Mouse (Mus musculus) monocyte, adult 5-6 weeks (primary cell): ENCODE measurements around the gene N4bp2l1. TPM values are rescaled to one million over a fixed set of nuclear protein-coding genes. Genes with fewer than 3 reads are reported as not detected.
A peak's percentile ranks its signal among the peaks of the same experiment; 100 is the strongest.

Source experiments
- ATAC-seq: fragments of 153-309, 156-312 bp; replicated peaks from 2 replicates; pipeline ENCODE4 v1.8.0; 2017; ENCODE audit warnings: mild to moderate bottlenecking; ENCODE audit not compliant: low TSS enrichment, insufficient number of reproducible peaks, severe bottlenecking, poor library complexity, low FRiP score
- total RNA-seq: library from RNA; stranded (forward); fragments of 200-1000, 200-491, 200-594 nt; gene quantifications from 3 replicates; pipeline ENCODE4 v1.2.3, GENCODE M21; 2017

N4bp2l1 gene
- total RNA-seq, 1 experiment from 2014 or later: 157 TPM

DNA sequence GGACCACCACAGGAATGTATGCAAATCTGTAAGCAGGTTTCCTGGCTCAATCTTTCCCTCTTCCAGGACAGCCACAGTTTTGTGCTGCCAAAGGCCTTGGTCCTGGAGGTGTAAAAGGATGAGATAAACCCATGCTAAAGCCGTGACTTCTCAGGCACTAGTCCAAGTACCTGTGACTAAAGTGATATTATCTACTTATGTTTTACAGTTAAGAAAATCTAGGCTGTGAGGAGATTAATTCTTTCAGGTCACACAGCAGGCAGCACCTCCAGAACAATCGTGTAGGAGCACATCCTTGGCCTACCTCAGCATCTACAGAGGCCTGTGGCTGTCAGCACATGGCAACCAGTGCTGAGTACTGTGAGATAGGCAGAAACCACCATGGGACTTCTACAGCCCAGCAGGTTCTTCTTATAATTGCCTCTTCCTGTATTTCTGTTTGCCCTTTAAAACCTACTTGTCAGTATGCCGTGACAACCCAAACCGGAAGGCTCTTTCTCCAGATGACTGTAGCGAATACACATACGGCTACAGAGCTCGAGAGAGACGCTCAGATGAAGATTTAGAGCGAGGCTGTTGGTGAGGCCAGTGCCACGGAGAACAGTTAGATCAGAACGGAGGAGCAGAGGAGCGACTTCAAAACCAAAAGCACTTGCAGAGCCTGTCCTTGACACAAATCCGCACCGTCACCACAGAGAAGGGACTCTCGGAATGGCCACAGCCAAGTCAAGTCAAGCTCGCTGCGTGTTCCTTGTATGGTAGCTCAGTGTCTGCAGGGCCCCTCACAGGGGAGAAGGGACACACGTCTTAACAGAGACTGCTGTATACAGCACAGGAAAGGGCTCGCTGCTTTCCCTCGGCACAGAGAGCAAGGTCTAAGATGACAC lies 3.8 kb upstream of the N4bp2l1 start:
- ATAC-seq: peak; percentile 47; the same call in 1 of the 2 replicates

- ATAC-seq: no peak
Observed at GRCm38 (mm10) chr5:150599301-150600294, 2.6 kb upstream of the N4bp2l1 start.

- ATAC-seq: no peak
Observed at GRCm38 (mm10) chr5:150598202-150599119, 1.5 kb upstream of the N4bp2l1 start.

GRCm38 (mm10) chr5:150595366-150596016 lies 1.5 kb downstream of the N4bp2l1 start:
- peak; percentile 73 for ATAC-seq

DNA sequence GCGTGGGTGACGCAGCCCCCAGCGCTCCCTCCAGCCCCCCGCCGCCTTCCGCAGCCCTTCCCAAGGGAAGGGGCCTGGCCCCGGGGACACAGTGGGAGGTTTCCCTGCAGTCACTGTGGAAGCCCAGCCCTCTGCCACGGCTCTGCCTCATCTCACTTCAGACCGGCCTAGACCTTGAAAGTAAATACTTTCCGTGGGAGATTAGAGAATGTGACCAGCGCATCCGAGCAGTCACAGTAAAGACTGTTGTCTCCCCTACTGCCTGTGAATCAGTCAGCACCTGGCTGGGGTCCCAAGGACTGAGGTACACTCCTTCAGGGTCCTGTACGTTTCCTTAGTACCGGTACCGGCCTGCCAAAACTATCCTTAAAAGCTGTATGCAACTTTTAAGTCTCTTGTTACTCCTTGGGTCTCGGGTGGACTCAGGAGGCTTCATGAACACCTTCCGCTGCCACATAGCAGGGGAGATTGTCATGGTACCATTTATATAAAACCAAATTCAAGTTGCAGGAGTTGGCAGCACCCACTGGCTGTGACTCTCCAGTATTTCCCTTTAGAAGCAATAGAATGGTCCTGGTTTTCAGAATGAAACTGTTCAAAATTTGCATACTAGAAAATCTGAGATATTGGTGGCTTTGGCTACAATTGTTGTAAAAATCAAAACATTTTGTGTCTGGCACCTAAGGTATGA lies 2.2 kb downstream of the N4bp2l1 start:
- ATAC-seq: no peak; the same call in 1 of the 2 replicates

DNA sequence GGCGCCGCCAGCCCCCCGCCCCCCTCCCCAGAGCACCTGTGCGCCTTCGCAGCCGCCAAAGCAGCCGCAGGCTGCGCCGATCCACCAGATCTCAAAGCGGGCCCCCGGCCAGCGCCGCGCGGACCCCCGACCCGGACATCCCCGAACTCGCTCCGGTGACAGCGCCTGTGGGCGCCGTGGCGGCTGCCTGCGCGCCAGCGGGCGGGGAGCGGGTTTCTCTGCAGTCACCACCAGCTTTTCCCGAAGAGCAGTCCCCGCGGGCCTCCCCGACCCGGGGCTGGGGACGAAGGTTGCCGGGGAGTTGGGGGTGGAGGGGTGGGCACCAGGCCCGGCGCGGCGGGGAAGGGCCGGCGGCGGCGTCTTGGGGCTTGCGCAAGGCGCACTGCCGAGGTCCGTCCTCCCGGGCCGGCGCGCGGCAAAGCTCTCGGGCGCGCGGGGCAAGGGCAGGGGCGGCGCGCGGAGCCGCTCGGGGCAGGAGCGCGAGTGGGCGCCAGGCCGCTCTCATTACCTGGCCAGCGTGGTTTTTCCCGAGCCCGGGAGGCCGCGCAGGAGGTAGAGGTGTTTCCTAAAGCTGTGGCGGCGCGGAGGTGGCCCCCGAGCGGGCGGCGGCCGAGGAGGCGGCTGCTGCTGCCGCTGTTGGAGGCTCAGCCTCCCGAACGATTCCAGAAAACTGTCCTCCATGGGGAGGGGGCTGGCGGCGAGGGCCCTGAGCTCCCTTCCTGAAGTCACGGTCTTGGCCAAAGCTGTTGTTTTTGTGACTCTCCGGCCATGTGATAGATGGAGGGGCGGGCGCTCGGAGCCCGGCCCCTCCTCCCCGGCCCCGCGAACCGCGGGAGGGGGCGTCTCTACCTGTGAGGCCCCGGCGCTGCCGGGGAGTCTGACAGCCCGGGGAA lies 3.0 kb downstream of the N4bp2l1 start:
- no peak; the same call in 1 of the 2 replicates for ATAC-seq

GRCm38 (mm10) chr5:150592904-150593755 lies 3.9 kb downstream of the N4bp2l1 start:
- ATAC-seq: 0 out of 2 replicates have a peak, but pooled peaks have one; percentile 4

DNA sequence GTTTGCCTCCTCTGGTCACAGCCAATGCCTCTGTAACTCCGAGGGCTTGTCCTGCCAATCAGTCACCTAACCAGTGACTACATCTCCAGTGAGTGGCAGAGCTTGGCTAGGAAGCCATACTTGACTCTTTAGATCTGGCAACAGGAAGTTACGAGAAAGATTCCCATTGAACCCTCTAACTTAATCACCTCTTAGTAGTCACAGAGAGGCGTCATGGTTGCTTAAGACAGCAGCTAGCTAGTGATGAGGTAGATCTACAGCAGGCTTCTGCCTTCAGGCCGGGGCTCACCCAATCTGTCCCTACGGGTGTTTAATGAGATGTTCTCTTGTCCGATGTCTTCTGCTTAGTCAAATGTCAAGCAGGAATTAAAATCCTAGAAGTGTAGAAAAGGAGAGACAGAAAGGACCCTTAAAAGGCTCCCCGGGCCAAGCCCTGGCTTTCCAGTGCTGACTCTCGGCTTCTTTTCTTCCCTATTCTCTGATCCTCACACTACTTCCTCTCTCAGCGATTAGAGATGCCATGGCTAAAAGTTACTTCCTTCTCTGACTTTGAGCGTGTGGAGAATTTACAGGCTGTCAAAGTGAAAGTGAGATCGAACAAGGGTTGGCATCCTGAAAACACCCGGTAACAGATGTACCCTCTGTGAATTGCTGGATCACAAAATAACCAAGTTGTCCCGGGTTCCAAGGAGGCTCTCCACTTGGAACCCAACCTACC lies 4.6 kb downstream of the N4bp2l1 start:
- peak; percentile 38 for ATAC-seq

GRCm38 (mm10) chr5:150589945-150590344 lies 7.0 kb downstream of the N4bp2l1 start:
- no peak for ATAC-seq

GRCm38 (mm10) chr5:150584337-150584729 lies 12.7 kb downstream of the N4bp2l1 start:
- no peak for ATAC-seq

DNA sequence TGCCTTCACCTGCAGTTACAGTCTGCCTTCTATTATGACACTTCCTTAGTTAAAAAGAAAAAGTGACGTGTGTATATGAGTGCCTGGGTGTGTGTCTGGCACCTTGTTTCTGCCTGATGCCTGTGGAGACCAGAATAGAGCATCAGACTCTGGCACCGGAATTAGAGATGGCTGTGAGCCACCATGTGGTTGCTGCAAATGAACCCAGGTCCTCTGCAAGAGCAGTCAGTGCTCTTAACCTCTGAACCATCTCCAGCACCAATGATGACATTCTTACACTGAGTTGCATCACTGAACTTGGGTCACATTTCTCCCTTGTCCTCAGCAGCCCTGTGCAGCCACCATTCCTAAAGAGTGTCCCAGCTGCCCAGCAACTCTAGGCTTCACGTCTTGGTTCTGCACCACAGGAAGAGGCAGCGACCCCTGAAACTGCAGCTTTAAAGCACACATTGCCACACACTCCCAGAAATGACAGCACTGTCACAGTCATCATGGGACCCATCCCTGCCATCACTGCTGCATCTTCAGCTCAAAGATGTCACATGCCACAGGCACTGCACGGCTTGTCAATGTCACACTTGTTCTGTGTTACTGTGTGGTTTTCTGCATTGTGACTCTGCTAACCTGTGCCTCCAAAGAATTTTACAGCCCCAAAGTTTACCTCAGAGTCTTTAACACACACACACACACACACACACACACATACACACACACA lies 13.2 kb downstream of the N4bp2l1 start:
- no peak; the same call in 1 of the 2 replicates for ATAC-seq

GRCm38 (mm10) chr5:150583181-150583580 lies 13.8 kb downstream of the N4bp2l1 start:
- ATAC-seq: no peak

DNA sequence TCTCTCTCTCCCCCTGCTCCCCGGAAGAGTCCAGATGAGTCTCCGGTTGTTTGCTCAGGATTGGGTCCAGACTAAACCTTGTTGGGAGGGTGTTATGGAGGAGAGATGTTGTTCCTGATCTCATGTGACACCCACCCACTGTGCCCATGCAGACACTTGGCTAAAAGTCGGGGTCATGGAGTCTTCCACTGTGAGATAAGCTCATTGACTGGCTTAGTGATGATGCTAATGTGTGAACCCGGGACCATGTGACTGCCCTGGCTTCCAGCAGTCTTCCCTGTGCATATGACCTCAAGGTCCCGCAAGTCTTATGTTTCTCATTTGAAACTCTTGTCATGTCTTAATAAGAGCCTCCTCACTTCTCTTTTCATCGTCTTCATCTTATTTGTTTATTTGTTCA lies 15.8 kb downstream of the N4bp2l1 start:
- no peak for ATAC-seq

DNA sequence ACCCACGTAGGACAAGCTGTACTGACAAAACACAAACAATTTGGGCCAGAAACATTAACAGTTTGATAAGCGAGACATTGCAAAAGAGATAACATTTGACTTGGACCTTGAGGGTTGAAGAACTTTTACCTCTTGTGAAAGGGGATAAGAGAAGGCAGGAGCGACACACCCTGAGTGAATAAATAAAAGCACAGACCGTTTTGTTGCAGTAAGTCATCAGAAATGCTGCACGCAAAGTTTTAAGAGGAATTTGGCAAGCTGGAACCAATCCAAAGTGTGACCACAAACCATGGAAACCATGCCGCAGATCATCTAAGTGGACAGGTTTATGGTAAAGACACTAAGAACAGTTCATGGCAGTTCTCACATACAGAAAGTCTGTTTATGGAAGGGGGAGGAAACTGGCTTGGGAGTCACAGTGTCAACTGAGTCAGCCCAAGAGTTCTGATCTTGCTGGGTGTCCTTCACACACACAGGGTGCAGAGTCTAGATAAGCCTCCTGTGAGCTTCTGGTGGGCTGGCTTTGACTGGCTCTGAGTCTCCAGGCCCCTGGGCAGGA lies 18.3 kb downstream of the N4bp2l1 start:
- ATAC-seq: no peak
